Mouse (Mus musculus) naive thymus-derived CD4-positive, alpha-beta T cell, adult 2 months (primary cell): Measurements from ENCODE around the gene Gm8020.
"Not testable (repeated sequence)": the region's sequence is repeated elsewhere in the genome, so short reads cannot be mapped to it uniquely, and the experiment has no call there.

Source experiments
- DNase-seq: peaks from one replicate; pipeline ENCODE4 v3.0.0-alpha.2; 2011; ENCODE audit warnings: low read depth

Gene Gm8020

GRCm38 (mm10) chr14:42502249-42502648 is at the start of gene Gm8020:
Gene Gm8020 (minus strand): TSS chr14:42502349.
- DNase-seq = not testable (repeated sequence)

GRCm38 (mm10) chr14:42543170-42543701 is 41.1 kb upstream of the Gm8020 start:
- not testable (repeated sequence) for DNase-seq

GRCm38 (mm10) chr14:42542316-42543169 is 40.4 kb upstream of the Gm8020 start:
- not testable (repeated sequence) for DNase-seq

DNA sequence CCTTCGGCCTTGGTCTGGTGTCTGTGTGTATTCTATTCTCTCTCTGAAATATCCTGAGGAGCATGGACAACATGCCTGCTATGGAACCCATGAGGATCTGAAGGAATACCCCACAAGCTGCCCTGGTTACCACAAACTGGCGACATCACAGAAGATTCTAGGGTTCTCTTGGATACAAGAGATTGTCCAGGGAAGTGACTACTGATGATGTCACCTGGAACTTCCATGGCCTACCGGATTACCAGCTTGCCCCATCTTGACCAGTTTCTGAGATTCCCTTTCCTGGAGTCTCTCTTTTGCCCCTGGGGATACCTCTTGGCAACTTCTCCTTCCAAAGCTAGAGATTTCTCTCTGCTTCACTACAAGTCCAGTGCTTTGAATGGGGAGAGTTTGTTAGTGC is 22.0 kb upstream of the Gm8020 start, which contains the start of gene Gm8024:
TSS of gene Gm8024 (minus strand) at position 101 of the 400 bp plus-strand sequence.
- not testable (repeated sequence) for DNase-seq

DNA sequence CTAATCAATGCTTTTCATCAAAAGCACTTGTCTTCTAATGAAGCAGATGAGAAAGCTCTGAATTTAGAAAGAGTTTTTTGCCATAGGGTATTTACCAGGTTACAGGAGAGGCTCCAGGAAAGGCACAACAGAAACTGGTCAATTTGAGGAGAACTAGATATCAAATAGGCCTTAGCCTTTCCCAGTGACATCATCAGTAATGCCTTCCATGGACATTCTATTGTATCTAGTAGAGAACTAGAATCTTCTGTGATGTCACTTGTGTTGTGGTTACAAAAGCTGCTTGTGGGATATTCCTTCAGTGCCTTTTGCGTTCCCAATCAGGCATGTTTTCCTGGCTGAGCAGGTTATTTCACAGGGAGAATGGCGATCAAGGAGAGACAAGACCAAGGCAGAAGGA is 38.6 kb downstream of the Gm8020 start, which contains the start of gene Gm8011:
TSS of gene Gm8011 (plus strand) at position 301 of the 400 bp plus-strand sequence.
- not testable (repeated sequence) for DNase-seq
